Mouse (Mus musculus) frontal cortex, adult (tissue): ENCODE results near the gene Sp9.

Source experiments
- ATAC-seq: cut with Nextera tagmentation; 2 replicates; pipeline ENCODE4 v1.9.2; 2017; ENCODE audit warnings: mild to moderate bottlenecking, moderate library complexity, mixed read lengths; ENCODE audit not compliant: low TSS enrichment

The Sp9 gene

GRCm38 (mm10) chr2:73274119-73274920 is 2.6 kb downstream of the Sp9 start:
- ATAC-seq, result no peak

GRCm38 (mm10) chr2:73275261-73276040 is 3.7 kb downstream of the Sp9 start:
- ATAC-seq, result no peak

- ATAC-seq, result no peak
Measured at GRCm38 (mm10) chr2:73276141-73276571, 4.4 kb downstream of the Sp9 start.

- ATAC-seq, result no peak
Measured at GRCm38 (mm10) chr2:73277021-73277708, 5.4 kb downstream of the Sp9 start.

- ATAC-seq, result no peak
Measured at GRCm38 (mm10) chr2:73277709-73278075, 6.0 kb downstream of the Sp9 start.

GRCm38 (mm10) chr2:73278131-73278854 is 6.6 kb downstream of the Sp9 start:
- ATAC-seq, result peak; percentile 81; the same call in 1 of the 2 replicates

GRCm38 (mm10) chr2:73278869-73279268 is 7.1 kb downstream of the Sp9 start:
- ATAC-seq, result 0 out of 2 replicates have a peak, but pooled peaks have one; percentile 3

GRCm38 (mm10) chr2:73279271-73280038 is 7.7 kb downstream of the Sp9 start:
- no peak for ATAC-seq

GRCm38 (mm10) chr2:73280356-73281047 is 8.8 kb downstream of the Sp9 start:
- ATAC-seq, result no peak

- ATAC-seq, result no peak
Measured at GRCm38 (mm10) chr2:73281048-73281661, 9.4 kb downstream of the Sp9 start.

GRCm38 (mm10) chr2:73281707-73282106 is 10.0 kb downstream of the Sp9 start:
- ATAC-seq, result no peak

- 0 out of 2 replicates have a peak, but pooled peaks have one; percentile 57 for ATAC-seq
Measured at GRCm38 (mm10) chr2:73285630-73286029, 13.9 kb downstream of the Sp9 start.

GRCm38 (mm10) chr2:73291130-73291529 is 19.4 kb downstream of the Sp9 start:
- peak; percentile 72 for ATAC-seq

- ATAC-seq, result no peak
Measured at GRCm38 (mm10) chr2:73295023-73295422, 23.3 kb downstream of the Sp9 start.

GRCm38 (mm10) chr2:73298154-73298553 is 26.4 kb downstream of the Sp9 start:
- no peak for ATAC-seq

GRCm38 (mm10) chr2:73298841-73299240 is 27.1 kb downstream of the Sp9 start:
- no peak for ATAC-seq

GRCm38 (mm10) chr2:73301979-73302378 is 30.3 kb downstream of the Sp9 start:
- ATAC-seq, result no peak

GRCm38 (mm10) chr2:73302722-73303121 is 31.0 kb downstream of the Sp9 start:
- no peak for ATAC-seq

GRCm38 (mm10) chr2:73304506-73304905 is 32.8 kb downstream of the Sp9 start:
- ATAC-seq, result no peak

GRCm38 (mm10) chr2:73306006-73306405 is 34.3 kb downstream of the Sp9 start:
- no peak for ATAC-seq
